Mouse (Mus musculus) kidney, postnatal 0 days (tissue): ENCODE data around the gene BC034090. TPM values are rescaled to one million over a fixed set of nuclear protein-coding genes. Genes with fewer than 3 reads are reported as not detected.

ENCODE experiments used
- ATAC-seq: fragments of 200-750 bp; cut with Nextera tagmentation; replicated peaks from 2 replicates; pipeline ENCODE4 v1.8.0; 2017; ENCODE audit warnings: low read depth, moderate number of reproducible peaks, moderate TSS enrichment, moderate library complexity; ENCODE audit not compliant: low FRiP score
- DNase-seq: peaks from one replicate; pipeline ENCODE4 v3.0.0-alpha.2; 2016; ENCODE audit warnings: low spot score
- H3K27ac ChIP-seq: fragments of 300-500 bp; sonication (generic); 2 replicates; pipeline ENCODE4 v1.5.1; 2014; ENCODE audit warnings: mild to moderate bottlenecking
- H3K27me3 ChIP-seq: fragments of 300-500 bp; sonication (generic); 2 replicates; pipeline ENCODE4 v1.6.1; 2014; ENCODE audit warnings: low read length, mixed read lengths; ENCODE audit not compliant: insufficient read depth
- H3K36me3 ChIP-seq: fragments of 300-500 bp; sonication (generic); 2 replicates; pipeline ENCODE4 v1.6.1; 2014; ENCODE audit warnings: low read length, mixed read lengths; ENCODE audit not compliant: insufficient read depth
- H3K4me1 ChIP-seq: fragments of 300-500 bp; sonication (generic); replicated peaks from 2 replicates; pipeline ENCODE4 v1.6.1; 2014; ENCODE audit warnings: antibody characterized with exemption, low read length, mixed read lengths; ENCODE audit not compliant: insufficient read depth
- H3K4me2 ChIP-seq: fragments of 300-500 bp; sonication (generic); 2 replicates; pipeline ENCODE4 v1.6.1; 2014; ENCODE audit warnings: mild to moderate bottlenecking, low read length, moderate library complexity, mixed read lengths
- H3K4me3 ChIP-seq: fragments of 300-500 bp; sonication (generic); replicated peaks from 2 replicates; pipeline ENCODE4 v1.5.1; 2014; ENCODE audit warnings: low read depth, low read length
- H3K9ac ChIP-seq: fragments of 300-500 bp; sonication (generic); 2 replicates; pipeline ENCODE4 v1.6.1; 2014; ENCODE audit warnings: low read depth, low read length
- H3K9me3 ChIP-seq: fragments of 300-500 bp; sonication (generic); replicated peaks from 2 replicates; pipeline ENCODE4 v1.6.1; 2016; ENCODE audit warnings: low read length, inconsistent platforms, mixed read lengths
- CTCF ChIP-seq: IDR thresholded peaks from 2 replicates; pipeline ENCODE4 v1.5.1; 2016; ENCODE audit warnings: antibody characterized with exemption, low read depth, mild to moderate bottlenecking, moderate library complexity
- WGBS: fragments of 180-500 bp; shearing (Covaris S2); extraction: QIAGEN DNeasy Blood & Tissue Kit; methylation state at CpG from one replicate; pipeline ENCODE4 v1.1.7; 2014; 5-methylcytosine and 5-hydroxymethylcytosine counted together
- polyA plus RNA-seq: library from polyadenylated mRNA; unstranded; fragments of >200 nt; fragmentation: Nextera tagmentation; extraction: Ambion mirVana; gene quantifications from 2 replicates; pipeline ENCODE4 v1.2.1, GENCODE M21; 2015

BC034090 gene
- polyA plus RNA-seq, result 9.9 and 10.2 TPM in 2 replicates

GRCm38 (mm10) chr1:155243797-155244770 is at the start of gene BC034090:
BC034090 (minus strand) TSS chr1:155244444.
- H3K9ac ChIP-seq, result peak within 1 kb of the TSS; percentile 84
- WGBS, result 2% methylated on average over 67 of the region's 85 CpGs

GRCm38 (mm10) chr1:155293446-155293845 is 49.2 kb upstream of the BC034090 start:
- DNase-seq (peak; percentile 92), ATAC-seq (peak; percentile 49; the same call in 1 of the 2 replicates)
- 10% methylated on average over 3 of the region's 3 CpGs for WGBS
- no peaks in the 10 kb centered on the region for H3K27me3 ChIP-seq
- H3K27ac ChIP-seq, result no peak overlapping the region
- no peak overlapping the region for H3K9ac ChIP-seq
- no peak overlapping the region for H3K4me3 ChIP-seq
- no peaks in the 10 kb centered on the region for H3K9me3 ChIP-seq
- H3K4me1 ChIP-seq, result no peaks in the 10 kb centered on the region
- no peak overlapping the region for H3K4me2 ChIP-seq
- peak; percentile 85 for TF ChIP-seq CTCF
- H3K36me3 ChIP-seq, result peaks cover 9% of the 10 kb centered on the region

More at GRCm38 (mm10) chr1:155243797-155244770, at the start of gene BC034090:
- peak; percentile 81 for ATAC-seq
- Histone ChIP-seq H3K9me3 (no peaks in the 10 kb centered on the region), H3K4me2 (peak within 1 kb of the TSS; percentile 88), H3K27me3 (no peaks in the 10 kb centered on the region), H3K36me3 (peaks cover 12% of the 10 kb centered on the region; the same call in 1 of the 2 replicates), H3K4me1 (peaks cover 18% of the 10 kb centered on the region), H3K27ac (peak within 1 kb of the TSS; percentile 94), H3K4me3 (peak within 1 kb of the TSS; percentile 71)
- no peak for TF ChIP-seq CTCF
- DNase-seq, result peak; percentile 70

- Histone ChIP-seq H3K9me3 (no peaks in the 10 kb centered on the region), H3K27ac (no peak overlapping the region), H3K4me1 (no peaks in the 10 kb centered on the region), H3K9ac (no peak overlapping the region), H3K4me2 (no peak overlapping the region), H3K27me3 (no peaks in the 10 kb centered on the region), H3K36me3 (peaks cover 9% of the 10 kb centered on the region), H3K4me3 (no peak overlapping the region)
- 87% methylated on average over 1 of the region's 1 CpGs for WGBS
- ATAC-seq, result no peak
- TF ChIP-seq CTCF, result no peak
- DNase-seq, result no peak
Observed at GRCm38 (mm10) chr1:155289411-155289810, 45.2 kb upstream of the BC034090 start.

- H3K9ac ChIP-seq, result no peak overlapping the region
- no peaks in the 10 kb centered on the region for H3K27me3 ChIP-seq
- DNase-seq (no peak), ATAC-seq (no peak)
- H3K4me2 ChIP-seq, result no peak overlapping the region
- H3K4me3 ChIP-seq, result no peak overlapping the region
- no peaks in the 10 kb centered on the region for H3K4me1 ChIP-seq
- TF ChIP-seq CTCF, result no peak
- no peak overlapping the region for H3K27ac ChIP-seq
- peaks cover 9% of the 10 kb centered on the region for H3K36me3 ChIP-seq
- H3K9me3 ChIP-seq, result no peaks in the 10 kb centered on the region
- WGBS, result 72% methylated on average over 3 of the region's 3 CpGs
Observed at GRCm38 (mm10) chr1:155288033-155288432, 43.8 kb upstream of the BC034090 start.

- 84% methylated on average over 7 of the region's 7 CpGs for WGBS
Observed at GRCm38 (mm10) chr1:155283808-155284207, 39.6 kb upstream of the BC034090 start.

GRCm38 (mm10) chr1:155281003-155281793 is 37.0 kb upstream of the BC034090 start:
- ATAC-seq (peak; percentile 84), DNase-seq (peak; percentile 94)
- no peaks in the 10 kb centered on the region for H3K9me3 ChIP-seq
- H3K4me2 ChIP-seq, result no peak overlapping the region
- H3K27ac ChIP-seq, result no peak overlapping the region
- no peaks in the 10 kb centered on the region for H3K36me3 ChIP-seq
- 45% methylated on average over 18 of the region's 18 CpGs for WGBS
- peak; percentile 96 for TF ChIP-seq CTCF
- H3K4me3 ChIP-seq, result no peak overlapping the region
- no peak overlapping the region for H3K9ac ChIP-seq
- H3K27me3 ChIP-seq, result no peaks in the 10 kb centered on the region
- no peaks in the 10 kb centered on the region for H3K4me1 ChIP-seq

More at GRCm38 (mm10) chr1:155283808-155284207, 39.6 kb upstream of the BC034090 start:
- no peaks in the 10 kb centered on the region for H3K9me3 ChIP-seq
- TF ChIP-seq CTCF, result no peak
- no peak overlapping the region for H3K4me3 ChIP-seq
- DNase-seq, result no peak
- no peak overlapping the region for H3K27ac ChIP-seq
- no peaks in the 10 kb centered on the region for H3K4me1 ChIP-seq
- H3K36me3 ChIP-seq, result no peaks in the 10 kb centered on the region
- H3K9ac ChIP-seq, result no peak overlapping the region
- no peaks in the 10 kb centered on the region for H3K27me3 ChIP-seq
- ATAC-seq, result no peak
- H3K4me2 ChIP-seq, result no peak overlapping the region
